Mouse (Mus musculus): ENCODE measurements at regions not wholly inside any gene's neighbourhood (a gene's known extent, or its start where the extent isn't known, plus 50 kb on each side); places are given as distances from the start of the nearest gene placed in this dataset.

DNA sequence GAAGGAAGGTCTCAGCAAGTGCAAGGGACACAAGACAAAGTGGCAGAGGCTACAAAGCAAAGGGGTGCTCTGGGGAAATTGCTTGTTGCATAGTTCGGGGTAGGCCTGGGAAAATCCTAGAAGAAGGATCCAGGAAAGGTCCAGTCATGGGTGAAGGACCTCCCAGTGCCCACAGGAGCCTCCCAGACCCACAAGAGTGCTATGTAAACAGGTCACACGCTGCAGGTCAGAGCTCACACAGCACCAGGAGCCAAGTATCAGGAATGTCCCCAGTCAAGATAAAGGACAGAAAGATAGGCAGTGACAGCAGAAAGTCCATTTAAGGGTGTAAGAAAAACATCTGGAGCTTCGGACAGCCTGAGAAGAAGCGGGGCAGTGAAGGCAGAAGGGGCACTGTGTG is 103.6 kb upstream of the Smad3 start:
- TF ChIP-seq POLR2A (IDR thresholded peaks at IDR 0.05; ENCODE audit: borderline replicate concordance, low read depth, low read length) (no peak), CTCF (IDR thresholded peaks at IDR 0.05; ENCODE audit: low read depth, low read length) (no peak)

All from bone marrow macrophage, adult 2 months (primary cell).